Mouse (Mus musculus) ovary, postnatal 10 days (tissue): ENCODE measurements around the gene Kcnmb3.
"Not testable (repeated sequence)": the region's sequence is repeated elsewhere in the genome, so short reads cannot be mapped to it uniquely, and the experiment has no call there.

Experiments
- DNase-seq: peaks from one replicate; pipeline ENCODE4 v3.0.0; 2022; ENCODE audit warnings: low spot score

Kcnmb3 gene

GRCm38 (mm10) chr3:32430394-32430793 is 61.6 kb downstream of the Kcnmb3 start:
- no peak for DNase-seq

DNA sequence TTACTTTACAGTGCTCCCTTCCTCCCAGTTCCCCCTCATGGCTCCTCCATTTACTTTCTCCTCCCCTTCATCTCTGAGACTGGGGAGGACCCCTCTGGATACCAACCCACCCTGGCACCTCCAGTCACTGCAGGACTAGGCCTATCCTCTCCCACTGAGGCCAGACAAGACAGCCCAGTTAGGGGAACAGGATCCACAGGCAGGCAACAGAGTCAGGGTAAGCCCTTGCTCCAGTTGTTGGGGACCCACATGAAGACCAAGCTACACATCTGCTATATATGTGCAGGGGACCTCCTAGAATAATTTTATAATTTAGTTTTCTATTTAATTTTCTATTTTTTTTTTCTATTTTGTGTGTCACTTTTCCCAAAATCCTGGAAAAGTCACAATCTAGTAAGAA is 62.7 kb downstream of the Kcnmb3 start:
- not testable (repeated sequence) for DNase-seq

DNA sequence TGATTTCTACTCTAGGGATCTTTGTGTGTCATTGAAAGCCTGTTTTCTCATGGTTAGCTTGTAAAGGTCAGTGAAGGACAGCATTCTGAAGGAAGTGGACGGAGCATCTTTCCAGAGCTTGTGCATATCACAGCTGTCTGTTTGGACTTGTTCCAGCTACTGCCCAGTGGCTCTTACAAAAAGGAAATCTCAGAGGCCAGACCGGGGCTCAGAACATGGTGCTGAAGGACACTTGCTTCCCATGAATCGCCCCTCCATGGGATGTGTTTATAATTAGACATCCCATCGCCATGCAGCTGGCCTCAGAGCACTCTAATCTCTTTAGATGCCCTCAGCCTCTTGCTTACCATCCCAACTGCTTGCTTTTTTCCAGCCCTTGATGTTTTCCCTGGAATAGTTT is 63.1 kb downstream of the Kcnmb3 start:
- no peak for DNase-seq

GRCm38 (mm10) chr3:32428361-32428760 is 63.7 kb downstream of the Kcnmb3 start:
- no peak for DNase-seq

GRCm38 (mm10) chr3:32427695-32428094 is 64.3 kb downstream of the Kcnmb3 start:
- no peak for DNase-seq
